Mouse (Mus musculus) lung, postnatal 0 days (tissue): ENCODE measurements at regions not wholly inside any gene's neighbourhood (a gene's known extent, or its start where the extent isn't known, plus 50 kb on each side); places are given as distances from the start of the nearest gene placed in this dataset.

ENCODE experiments used
- CTCF ChIP-seq: IDR thresholded peaks from 2 replicates; pipeline ENCODE4 v1.5.1; 2016; ENCODE audit warnings: antibody characterized with exemption, mild to moderate bottlenecking
- EP300 ChIP-seq: IDR thresholded peaks from 2 replicates; pipeline ENCODE4 v1.6.1; 2016; ENCODE audit warnings: antibody characterized with exemption, mild to moderate bottlenecking, control low read depth

DNA sequence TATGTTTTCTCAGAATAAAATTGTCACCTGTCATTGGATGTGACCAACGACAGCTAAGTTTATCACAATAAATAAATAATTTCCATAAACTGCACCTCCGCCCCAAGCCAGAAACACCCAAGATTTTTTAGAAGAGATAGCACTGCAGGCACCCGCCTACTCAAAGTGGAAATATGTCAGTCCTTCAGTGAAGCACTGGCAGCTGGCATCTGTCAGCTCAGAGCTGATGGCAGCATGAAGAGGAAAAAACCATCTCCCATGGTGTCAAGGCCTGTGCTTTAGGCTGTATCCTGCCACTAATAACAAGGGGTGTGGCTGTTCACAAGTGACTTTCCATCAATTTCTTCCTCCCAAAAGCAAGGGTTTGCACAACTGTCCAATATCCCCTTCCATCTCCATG is 383.6 kb downstream of the Kif16b start:
- TF ChIP-seq CTCF (no peak), EP300 (no peak)
